9 mouse cellular contexts compared by ENCODE assay signal in genomic region chr13:97757033-97757432, GRCm38 (mm10). TPM values are rescaled to one million over a fixed set of nuclear protein-coding genes. Genes with fewer than 3 reads are reported as not detected.
DNase-seq lines count a peak whose midpoint lies in the region; ATAC-seq lines count a peak whose summit lies in the region.
"Had no signal": no experiment of that assay in that cellular context is flagged by ENCODE, and none has a peak within 500 bp of the region (broad histone marks: within the 10 kb centered on the region; RNA-seq: fewer than 3 reads in every experiment).

No protein-coding gene starts in this region.

- WGBS in lung, embryonic 16.5 days = 54% methylated on average over 4 of the region's 4 CpGs
- WGBS in heart, embryonic 13.5 days = 58% methylated on average over 4 of the region's 4 CpGs

- ATAC-seq in lung, embryonic 16.5 days (ENCODE audit: low read depth) = peak; percentile 65
- ATAC-seq in heart, embryonic 13.5 days (ENCODE audit: extremely low read depth, insufficient number of reproducible peaks, low FRiP score, low TSS enrichment) = no peak

- H3K36me3 ChIP-seq in lung, embryonic 16.5 days (ENCODE audit: control insufficient read depth, insufficient read depth, low read length) = no peaks in the 10 kb centered on the region
- H3K36me3 ChIP-seq in heart, embryonic 13.5 days = no peaks in the 10 kb centered on the region
- H3K36me3 ChIP-seq: limb, embryonic 15.5 days had no signal

- no peak overlapping the region for H3K4me2 ChIP-seq in lung, embryonic 16.5 days (ENCODE audit: low read depth, low read length)
- H3K4me2 ChIP-seq in heart, embryonic 13.5 days = no peak overlapping the region
- H3K4me2 ChIP-seq: limb, embryonic 15.5 days had no signal

- H3K27ac ChIP-seq in lung, embryonic 16.5 days (ENCODE audit: low read length) = peak overlapping the region; percentile 66
- H3K27ac ChIP-seq in heart, embryonic 13.5 days (replicated peaks) = peak overlapping the region; percentile 42; the same call in 1 of the 2 replicates
- H3K27ac ChIP-seq: limb, embryonic 15.5 days had no signal

- DNase-seq in adrenal gland, postnatal 14 days = peak; percentile 35
- no peak for DNase-seq in adrenal gland, adult (ENCODE audit: inconsistent age in 2 of 2, low spot score in 1 of 2)
- no peak for DNase-seq in lung, postnatal 25 days (ENCODE audit: low spot score)
- peak; percentile 26 for DNase-seq in lung, postnatal 36 days
- DNase-seq in yolk sac, embryonic 10.5 days (ENCODE audit: low spot score) = no peak
- no peak for DNase-seq in liver

- peaks cover 2% of the 10 kb centered on the region; the same call in 1 of the 2 replicates for H3K4me1 ChIP-seq in lung, embryonic 16.5 days (replicated peaks; ENCODE audit: control insufficient read depth, insufficient read depth, low read length)
- 0 out of 2 replicates have a peak, but pooled peaks cover 6% of the 10 kb centered on the region for H3K4me1 ChIP-seq in heart, embryonic 13.5 days

- no peak overlapping the region for H3K4me3 ChIP-seq in lung, embryonic 16.5 days (ENCODE audit: low read length)
- no peak overlapping the region for H3K4me3 ChIP-seq in heart, embryonic 13.5 days
- H3K4me3 ChIP-seq: limb, embryonic 15.5 days had no signal

- no peaks in the 10 kb centered on the region for H3K27me3 ChIP-seq in lung, embryonic 16.5 days (ENCODE audit: control insufficient read depth, insufficient read depth, low read depth, low read length)
- H3K27me3 ChIP-seq in heart, embryonic 13.5 days (replicated peaks) = no peaks in the 10 kb centered on the region
- H3K27me3 ChIP-seq: limb, embryonic 15.5 days had no signal

- no peaks in the 10 kb centered on the region for H3K9me3 ChIP-seq in lung, embryonic 16.5 days (ENCODE audit: control insufficient read depth, low read length)
- no peaks in the 10 kb centered on the region for H3K9me3 ChIP-seq in heart, embryonic 13.5 days
- H3K9me3 ChIP-seq: limb, embryonic 15.5 days had no signal

- H3K9ac ChIP-seq in lung, embryonic 16.5 days (ENCODE audit: low read length) = no peak overlapping the region
- no peak overlapping the region for H3K9ac ChIP-seq in heart, embryonic 13.5 days
- H3K9ac ChIP-seq: limb, embryonic 15.5 days had no signal

RNA-seq across cellular contexts. Expression of gene Gm10260, which starts 3.4 kb away (rescaled TPM):
- 242 and 293 TPM in 2 replicates for total RNA-seq in adrenal gland, postnatal 14 days (2021)
- polyA plus RNA-seq in lung, embryonic 16.5 days (2015; fragmentation: Nextera tagmentation; extraction: Ambion mirVana) = 3.6 and 17.3 TPM in 2 replicates
- polyA plus RNA-seq in heart, embryonic 13.5 days (2015; fragmentation: Nextera tagmentation; extraction: Ambion mirVana) = 0.70 and 2.9 TPM in 2 replicates

Comparison
In these comparisons a context has a peak if more than half of its experiments do, and no peak if none do; other contexts are left out.
1. DNase-seq: peak in adrenal gland, postnatal 14 days (single experiment) and lung, postnatal 36 days (single experiment); none in adrenal gland, adult (0 of 2), lung, postnatal 25 days (single experiment), yolk sac, embryonic 10.5 days (single experiment) and liver (single experiment).